Mouse (Mus musculus) left cerebral cortex, adult 11 months (tissue): ENCODE measurements at regions not wholly inside any gene's neighbourhood (a gene's known extent, or its start where the extent isn't known, plus 50 kb on each side); places are given as distances from the start of the nearest gene placed in this dataset.

Experiments used
- DNase-seq: peaks from one replicate; pipeline ENCODE4 v3.0.0; 2022; ENCODE audit warnings: low spot score

DNA sequence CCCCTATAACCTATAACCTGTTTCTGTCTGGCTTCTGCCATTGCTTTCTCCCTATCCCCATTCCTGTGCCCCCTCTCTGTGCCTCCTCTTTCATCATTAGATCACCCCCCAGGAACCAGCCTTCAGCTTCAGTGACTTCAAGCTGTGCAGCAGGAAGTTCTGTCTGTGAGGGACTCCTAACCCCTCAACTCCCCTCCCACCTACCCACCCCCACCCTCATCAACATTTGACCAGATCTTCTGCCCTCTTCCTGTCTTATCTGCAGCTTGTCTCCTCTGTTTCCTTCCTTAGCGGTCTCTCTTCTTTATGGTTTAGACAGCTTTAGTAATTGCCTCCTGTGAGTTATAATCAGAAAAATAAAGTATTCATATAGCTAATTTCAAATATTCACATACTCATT, 266.6 kb upstream of the Gm765 start:
- no peak for DNase-seq

DNA sequence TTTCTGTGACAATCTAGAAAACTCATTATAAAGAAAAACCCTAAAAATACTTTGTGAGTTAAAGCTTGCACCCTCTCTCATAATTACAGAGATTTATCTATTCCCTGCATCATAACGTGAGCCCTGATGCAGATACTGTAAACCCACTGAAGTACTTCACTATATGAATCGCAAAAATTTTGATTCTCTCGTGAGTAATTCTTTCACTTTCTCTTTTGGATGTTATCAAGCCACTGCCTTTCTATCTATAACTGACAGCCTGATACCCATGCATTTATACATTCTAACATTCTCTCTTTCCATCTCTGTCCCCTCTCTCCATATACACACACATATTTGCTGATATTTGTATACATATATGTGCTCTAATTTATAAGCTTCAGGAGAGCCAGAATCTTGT, 264.1 kb upstream of the Gm765 start:
- no peak for DNase-seq

DNA sequence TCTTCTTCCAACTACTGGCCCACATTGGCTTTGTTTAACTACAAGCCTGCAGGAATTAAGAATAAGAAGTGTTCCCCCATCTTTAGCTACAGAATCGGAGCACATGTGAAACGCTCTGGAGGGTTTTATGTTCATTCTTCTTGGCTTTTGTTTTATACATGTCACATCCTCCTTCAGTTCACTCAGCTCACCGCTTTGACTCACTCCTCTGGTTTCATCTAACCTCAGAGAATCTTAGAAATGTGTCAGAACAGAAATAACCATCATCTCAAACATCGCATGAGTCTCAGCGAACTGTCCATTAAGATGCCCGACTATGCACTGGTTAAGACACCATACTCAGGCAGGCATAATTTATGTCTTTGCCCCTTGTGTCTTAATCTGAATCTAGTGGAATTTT, 255.1 kb upstream of the Gm765 start:
- DNase-seq: no peak

DNA sequence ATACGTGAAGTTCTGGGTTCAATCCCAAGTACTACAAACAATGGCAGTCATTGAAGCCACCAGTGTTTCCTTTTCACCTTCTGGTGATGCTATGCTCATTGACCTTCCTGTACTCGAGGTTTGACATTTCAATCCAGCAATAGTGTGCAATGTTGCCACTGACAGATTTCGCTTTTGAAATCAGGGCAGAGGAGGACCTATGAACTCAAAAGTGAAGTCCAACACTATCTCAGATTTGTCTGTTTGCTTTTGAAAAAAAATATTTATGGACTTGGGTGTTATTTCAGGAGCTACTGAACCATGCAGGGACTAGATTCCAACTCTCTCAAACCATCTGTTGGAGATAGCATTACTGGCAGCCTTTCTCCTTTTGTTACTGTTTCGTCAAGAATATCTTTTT, 248.4 kb upstream of the Gm765 start:
- no peak for DNase-seq

DNA sequence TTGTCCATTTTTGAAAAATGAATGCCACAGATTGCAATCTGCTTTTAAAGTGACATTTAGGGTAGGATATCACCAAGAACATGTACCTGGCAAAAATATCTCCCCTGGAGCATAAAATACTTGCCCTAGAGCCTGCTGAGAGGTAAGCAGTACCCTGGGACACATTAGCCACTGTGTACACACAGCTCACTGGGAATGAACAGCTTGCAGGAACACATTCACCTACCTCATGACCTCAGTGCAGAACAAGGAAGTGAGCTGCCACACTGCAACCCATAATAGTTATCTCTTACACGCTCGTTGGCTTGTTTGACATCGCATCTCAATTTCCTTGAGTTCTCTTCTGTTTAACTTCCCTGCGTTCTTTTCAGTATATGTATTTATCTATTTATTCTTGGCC, 246.4 kb upstream of the Gm765 start:
- no peak for DNase-seq

DNA sequence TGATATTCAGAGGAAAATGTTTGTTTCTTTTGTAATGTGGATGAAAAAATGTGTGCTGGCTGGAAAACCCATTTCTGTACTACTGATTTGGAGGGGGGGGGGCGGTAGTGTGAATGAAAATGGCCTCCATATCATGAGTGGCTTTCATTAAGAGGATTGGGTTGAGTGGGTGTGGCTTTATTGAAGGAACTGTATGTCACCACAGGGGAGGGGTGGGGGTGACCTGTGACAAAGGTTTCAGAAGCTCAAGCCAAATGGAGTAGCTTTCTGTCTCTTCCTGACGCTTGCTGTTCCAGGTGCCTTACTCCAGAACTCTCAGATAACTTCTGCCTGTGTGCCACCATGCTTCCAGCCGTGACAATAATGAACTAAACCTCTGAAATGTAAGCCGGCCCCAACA, 242.0 kb upstream of the Gm765 start:
- DNase-seq: no peak

DNA sequence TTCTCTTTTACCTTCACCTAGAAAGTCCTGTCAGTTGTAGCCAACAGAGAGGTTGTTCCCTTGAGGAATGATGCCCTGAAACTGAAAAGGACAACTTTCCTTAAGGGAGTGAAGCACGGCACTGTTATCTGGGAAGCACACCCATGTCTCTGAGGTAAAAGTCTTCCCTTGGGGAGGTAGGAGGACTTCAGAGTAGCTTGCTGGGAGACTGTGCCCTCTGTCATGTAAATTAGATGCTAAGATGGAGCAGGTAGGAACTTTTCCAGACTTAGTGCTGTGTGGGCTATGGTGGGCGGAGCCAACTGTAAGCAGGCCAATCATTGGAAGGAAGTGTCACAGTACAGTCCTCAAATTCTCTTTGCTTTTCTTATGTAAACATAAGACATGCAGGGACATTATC, 240.3 kb upstream of the Gm765 start:
- DNase-seq: no peak

DNA sequence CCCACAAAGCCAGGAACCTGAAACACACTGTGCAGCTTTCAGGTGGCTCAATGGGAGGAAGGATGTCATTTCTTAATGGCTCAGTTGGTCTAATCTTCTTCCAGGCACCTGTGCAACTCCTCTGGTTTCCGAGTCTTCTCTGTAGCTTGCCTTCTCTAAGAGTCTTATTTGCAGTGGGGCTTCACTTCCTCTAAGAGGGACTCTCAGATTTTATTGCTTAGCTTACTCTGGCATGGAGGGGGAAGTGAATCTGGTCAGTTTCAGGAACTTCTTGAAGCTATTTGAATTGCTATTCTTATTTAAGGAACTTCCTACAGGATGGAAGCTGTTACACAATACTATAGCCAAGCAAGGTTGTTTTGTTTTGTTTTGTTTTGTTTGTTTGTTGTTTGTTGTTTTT, 232.7 kb upstream of the Gm765 start:
- no peak for DNase-seq

DNA sequence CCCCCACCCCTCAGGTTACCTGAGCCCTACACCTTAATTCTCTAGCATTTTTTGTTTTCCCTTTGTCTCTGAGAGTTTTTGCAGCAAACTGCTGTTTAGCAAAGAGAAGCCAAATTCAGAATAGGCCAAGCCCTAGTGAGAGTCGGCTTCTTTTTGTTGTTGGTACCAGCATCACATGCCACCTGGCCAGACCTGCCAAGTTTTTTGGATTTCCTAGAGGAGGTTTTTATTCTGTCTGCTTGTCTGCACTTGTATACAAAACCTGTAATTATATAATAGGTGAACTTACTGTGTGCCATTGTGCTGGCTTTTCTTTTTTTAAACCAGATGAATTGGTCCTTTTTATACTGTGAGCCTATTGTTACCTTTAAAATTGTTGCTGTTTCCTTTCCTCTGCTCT, 213.1 kb upstream of the Gm765 start:
- no peak for DNase-seq

DNA sequence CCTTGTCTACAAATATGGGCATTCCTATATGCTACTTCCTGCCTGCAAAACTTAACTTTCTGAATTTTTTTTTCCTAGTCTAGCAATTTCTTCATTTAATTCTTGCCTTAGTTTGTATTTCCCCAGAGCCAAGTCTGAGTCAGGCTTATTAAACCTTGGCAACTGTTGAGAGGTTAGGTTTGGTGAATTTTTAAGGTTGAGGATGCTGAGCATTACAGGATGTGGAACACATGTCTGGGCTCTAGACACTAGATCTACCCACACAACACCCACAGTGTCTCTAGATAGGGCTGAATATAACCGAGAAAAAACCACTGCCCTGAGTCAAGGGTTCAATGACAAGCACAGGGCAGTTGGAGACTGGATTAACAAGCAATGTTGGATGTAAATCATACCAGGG, 211.4 kb upstream of the Gm765 start:
- no peak for DNase-seq

DNA sequence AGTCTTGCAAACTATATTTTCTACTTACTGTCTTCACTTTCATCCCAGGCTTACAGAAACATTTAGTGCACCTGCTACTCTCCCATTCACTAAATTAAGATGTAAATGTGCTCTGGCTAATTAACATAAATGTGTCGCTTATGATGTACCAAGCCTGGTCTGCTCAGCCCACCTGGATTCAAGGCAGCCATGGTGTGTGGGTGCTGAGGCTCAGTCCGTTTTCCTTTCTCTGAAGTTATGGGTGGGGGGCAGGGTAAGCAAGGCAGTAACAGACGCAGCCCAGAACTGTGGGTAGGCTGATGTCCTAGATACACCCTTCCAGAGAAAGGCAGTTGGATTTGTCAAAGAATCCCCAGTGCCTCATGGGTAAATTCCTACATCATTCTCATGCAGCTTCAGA, 209.2 kb upstream of the Gm765 start:
- DNase-seq: no peak

DNA sequence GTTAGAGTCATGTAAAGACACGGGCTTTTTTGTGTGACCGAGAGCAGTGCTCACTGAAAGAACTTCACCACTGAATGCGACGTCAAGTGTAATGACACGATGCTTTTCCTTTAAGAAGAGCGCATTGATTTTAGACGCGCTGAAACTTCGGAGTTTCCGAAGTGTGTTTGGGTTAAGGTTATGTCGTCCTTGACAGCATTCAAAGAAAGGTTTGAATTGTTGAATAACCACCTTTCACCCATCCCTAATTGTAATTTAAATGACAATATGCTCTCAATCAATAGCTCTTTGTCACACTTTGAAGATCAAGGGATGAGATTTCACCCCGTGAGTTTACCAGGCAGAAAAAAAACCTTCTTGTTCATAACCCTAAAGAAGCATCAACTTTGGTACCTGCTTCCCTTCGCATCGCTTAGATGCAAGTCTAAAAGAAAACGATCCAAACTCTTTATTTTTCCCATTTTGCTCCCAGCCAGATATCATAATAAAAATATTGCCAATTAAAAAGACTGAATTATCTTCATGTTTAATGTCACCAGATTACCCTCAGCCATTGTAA, 184.4 kb upstream of the Gm765 start:
- no peak for DNase-seq

DNA sequence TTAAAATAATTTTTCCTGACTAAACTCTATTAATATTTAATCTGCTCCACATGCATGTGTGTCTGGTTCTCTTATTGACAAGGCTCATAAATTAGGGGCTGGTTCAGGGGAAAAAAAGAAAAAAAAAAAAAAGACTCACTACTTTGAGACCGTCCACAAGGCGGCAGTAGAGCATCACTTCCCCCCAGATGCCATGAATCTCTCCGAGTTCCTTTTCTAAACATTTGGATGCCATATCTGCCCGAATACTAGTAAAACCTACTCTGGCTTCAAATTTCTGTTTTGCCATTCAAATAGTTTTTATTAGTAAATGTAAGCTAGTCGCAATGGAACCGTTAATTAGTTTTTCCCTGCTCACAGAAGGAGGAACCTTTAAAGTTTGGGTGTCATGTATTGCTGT, 182.7 kb upstream of the Gm765 start:
- peak; percentile 25 for DNase-seq

DNA sequence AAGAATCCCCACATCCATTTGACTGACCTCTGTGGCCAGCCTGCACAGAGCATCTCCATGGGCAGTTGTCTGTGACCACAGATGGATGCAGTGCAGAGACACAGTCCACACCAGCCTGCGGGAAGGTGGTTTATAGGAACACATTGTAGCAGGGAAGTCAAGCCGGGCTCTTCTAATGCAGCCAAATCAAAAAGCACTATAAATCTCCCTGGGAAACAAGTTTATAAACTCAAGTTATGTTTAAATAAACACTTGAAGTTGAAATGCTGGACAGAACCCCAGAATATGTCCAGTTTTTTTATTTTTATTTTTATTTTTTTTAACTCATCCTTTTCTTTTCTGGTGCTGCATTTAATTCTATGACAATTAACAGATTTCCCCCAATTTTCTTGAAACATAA, 182.1 kb upstream of the Gm765 start:
- no peak for DNase-seq

DNA sequence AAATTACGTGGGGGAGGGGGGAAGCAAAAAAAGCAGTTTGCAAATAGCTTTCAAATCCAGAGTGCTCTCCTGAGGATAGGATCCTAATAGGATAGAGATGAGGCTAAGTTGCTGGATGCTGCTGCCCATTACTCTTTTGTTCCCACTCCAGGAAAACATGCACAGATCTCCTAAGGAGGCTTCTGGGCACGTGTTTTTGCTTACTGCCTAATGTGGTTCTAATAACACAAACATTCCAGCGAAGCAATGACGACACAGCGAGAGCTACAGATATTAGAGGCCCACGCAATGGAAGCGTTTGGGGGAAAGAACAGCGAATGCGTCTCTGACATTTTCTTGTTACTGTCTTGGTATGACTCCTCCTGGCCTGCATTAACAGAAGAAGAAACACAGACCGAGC, 179.0 kb upstream of the Gm765 start:
- no peak for DNase-seq

DNA sequence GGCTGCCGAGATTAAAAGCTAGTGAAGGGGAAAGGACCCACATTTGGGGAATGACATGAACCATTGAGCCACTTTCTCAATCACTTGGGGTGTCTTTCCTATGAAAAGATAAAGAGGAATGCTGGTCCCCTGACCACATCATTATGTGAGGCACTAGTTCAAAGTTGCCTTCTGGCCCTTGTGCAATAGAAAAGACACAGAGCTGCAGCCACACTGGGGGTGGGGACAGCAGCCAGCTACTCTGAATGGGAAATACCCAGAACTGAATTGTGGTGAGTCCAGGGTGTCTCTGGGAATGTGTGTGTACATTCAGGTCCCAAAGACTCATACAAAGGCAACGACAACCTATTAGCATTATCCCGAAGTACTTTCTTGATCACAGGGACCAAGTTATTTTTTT, 172.3 kb upstream of the Gm765 start:
- no peak for DNase-seq

DNA sequence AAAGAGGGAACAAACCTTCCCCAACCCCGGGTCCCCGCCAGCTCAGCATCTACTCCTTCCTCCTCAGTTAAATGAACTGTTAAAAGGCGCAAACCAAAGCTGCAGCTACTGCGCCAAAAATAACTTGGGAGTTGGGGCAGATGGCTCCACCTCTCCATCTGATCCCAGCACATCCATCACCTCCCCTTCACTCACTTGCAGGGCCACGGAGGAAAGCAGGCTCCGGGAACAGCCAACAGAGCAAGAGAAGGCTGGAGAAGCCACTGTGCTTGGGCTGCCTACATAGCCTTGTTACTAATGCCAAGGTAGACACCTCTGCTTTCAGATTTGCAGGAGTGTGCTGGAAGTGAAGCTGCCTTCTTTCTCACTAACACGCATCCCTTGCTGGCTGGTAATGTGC, 171.8 kb upstream of the Gm765 start:
- DNase-seq: peak; percentile 22

DNA sequence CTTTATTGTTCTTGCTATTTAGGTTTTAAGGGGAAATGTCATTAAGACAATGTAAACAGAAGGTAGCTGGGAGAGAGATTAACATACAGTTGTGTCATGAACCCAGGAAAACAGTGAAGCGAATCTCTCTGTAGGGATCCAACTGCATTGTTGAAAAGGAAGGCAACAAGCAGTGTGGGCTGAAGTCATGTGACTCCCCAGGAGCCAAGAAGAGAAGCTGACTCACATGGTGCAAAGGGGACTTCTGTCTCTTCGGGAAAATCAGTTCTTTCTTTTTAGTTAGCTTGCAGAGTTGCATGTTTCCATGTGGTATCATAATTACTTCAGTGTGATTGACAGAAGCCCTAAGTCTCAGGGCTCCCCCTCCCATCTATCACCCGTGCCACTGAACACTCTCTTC, 170.7 kb upstream of the Gm765 start:
- DNase-seq: no peak

DNA sequence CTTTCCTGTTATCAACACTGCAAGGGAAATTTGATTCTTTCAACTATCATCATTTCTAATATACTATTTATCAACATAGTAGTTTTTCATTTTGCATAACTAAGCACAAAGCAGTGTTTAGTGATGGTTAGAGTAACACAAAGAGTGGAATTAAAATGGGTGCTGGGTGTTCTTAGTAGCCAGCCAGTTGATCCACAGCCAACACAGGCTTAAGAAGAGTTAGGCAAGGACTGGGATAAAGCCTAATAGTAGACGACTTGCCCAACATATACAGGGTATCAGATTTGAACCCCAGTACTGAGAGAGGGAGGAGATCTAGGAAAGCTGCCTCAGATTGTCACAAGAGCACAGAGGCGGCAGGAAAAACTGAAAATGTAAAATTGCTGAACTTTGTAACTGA, 160.2 kb upstream of the Gm765 start:
- DNase-seq: no peak

DNA sequence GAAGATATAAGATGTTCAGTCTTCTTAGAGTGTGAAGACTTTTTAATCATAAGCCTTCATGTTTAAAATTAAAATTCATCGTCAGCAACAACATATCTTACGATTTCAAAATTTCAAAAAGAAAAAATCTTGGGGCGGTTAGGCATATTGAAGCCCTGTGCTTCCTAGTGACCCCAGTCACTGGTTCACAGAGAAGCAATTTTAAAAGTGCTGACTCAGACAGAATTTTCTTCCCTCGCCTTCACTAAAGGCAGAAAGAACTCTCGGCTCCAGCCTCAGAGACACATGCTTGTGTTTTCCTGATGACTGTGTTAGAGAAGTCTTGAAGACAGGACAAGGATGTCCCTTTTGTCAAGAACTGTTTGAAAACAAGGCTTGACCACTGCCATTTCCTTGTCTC, 157.2 kb upstream of the Gm765 start:
- DNase-seq: no peak

DNA sequence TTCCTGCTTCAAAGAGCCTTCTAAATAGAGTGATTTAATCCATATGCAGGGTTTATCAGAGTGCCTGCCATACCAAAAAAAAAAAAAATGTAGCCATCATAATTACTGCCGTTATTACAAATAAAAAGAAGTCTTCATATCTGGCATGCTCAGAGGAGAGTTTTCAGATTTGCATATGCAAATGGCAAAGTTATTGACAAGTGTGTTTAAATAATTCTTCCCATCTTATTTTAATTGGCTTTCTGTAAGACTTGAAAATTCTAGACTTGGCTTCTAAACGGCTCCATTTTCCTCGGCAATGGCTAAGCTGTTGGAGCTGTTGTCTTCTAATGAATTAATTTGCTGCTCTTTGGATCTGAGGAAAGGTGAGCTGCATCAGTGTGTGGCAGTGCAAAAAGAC, 144.1 kb upstream of the Gm765 start:
- DNase-seq: no peak

DNA sequence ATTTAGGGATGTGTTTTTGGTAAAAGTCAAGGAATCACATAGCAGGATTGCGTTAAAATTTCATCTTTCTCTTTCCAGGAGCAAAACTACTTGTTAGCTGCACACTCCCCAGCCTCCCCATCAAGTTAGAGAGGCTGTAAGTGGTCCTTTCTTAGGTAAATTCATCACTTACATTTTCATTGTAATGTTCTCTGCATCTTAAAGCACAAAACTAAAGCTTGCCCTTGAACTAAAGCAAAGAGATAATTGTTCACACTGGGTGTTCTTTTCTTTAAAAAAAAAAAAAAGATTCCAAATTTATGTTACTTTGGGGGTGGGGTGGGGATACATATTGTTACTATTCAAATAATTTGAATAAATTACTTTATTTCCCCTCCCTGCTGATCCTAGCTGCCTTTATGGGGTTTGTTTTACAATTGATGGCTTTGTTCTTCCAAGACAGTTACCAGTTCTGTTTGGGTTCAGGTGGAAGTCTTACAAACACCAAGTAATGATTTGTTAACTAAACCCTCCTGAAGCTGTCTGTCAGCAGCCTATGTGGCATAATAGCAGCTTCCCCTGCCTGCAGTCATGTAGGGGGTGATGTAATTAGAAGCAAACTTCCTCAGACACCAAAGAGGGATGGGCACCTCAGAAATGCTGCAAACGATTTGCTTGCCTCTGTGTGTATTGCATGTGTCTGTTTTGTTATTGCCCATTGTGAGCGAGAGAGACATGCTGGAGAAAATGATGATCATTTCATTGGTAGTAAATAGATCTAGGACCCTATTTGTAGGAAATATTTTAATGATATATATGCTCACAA, 141.0 kb upstream of the Gm765 start:
- no peak for DNase-seq

DNA sequence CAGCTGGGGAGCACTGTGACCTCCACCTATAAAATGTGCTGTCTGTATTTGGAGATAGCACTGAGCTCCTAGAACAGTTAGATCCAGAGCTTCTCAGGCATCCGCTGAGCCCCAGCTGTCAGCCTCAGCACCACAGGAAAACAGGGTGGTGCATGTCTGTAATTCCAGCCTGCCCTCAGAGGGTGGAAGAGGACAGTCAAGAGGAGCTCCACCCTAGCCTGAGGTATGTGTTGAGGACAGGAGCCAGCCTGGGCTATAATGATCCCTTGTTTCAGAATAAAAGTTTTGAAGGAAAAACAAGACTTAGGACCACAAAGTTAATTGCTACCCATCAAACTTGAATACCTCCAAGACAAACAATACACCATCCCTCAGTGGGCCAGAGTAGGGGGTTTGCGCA, 139.8 kb upstream of the Gm765 start:
- DNase-seq: no peak

DNA sequence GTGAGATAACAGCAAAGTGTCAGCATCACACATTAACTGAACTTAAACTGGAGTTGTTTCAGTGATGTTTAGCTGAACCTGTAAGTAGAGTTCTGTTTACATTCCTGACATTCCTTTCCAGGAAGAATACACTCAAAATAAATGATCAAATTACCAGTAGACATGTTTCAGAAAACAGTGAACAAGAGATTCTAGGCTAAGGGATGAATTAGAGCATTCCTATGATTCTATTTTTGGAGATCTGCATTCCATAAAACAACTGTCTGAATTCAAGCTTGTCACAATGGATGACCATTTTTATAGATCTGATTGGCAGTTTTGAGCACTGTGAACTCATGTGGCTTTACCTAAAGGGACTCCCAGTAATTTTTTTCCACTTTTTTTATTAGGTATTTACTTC, 125.0 kb upstream of the Gm765 start:
- DNase-seq: no peak
